Mouse (Mus musculus): Measurements from ENCODE around the gene Sept14.

DNA sequence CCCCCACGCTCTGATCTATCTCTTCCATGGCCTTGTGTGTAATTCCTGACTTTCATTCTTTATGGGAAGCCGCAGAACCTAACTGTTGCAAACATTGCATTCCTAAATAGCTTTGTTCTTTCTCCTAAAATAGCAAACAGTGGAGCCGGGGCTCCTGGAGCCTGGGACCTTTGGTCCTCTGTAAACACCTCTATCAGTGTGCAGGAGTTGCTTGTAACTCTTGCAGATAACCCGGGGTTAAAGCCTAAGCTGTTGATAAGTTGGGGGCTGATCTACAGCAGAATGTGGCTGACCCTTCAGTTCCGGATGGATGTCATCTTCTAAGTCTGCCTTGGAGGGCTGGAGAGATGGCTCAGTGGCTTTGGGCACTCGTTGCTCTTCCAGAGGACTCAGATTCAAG, 35.7 kb upstream of the Sept14 start:
- TF ChIP-seq POLR2A (IDR thresholded peaks at IDR 0.05; ENCODE audit: control insufficient read depth, extremely low read depth, insufficient read depth, low read length, poor library complexity) (no peak), CTCF (IDR thresholded peaks at IDR 0.05; ENCODE audit: borderline replicate concordance, control insufficient read depth, extremely low read depth, insufficient read depth, low read length, poor library complexity) (no peak)

All from thymus, adult 2 months (tissue).